Mouse (Mus musculus): Measurements from ENCODE around the gene A630089N07Rik. TPM values are rescaled to one million over a fixed set of nuclear protein-coding genes. Genes with fewer than 3 reads are reported as not detected.

A630089N07Rik gene
- polyA plus RNA-seq, 1 experiment = 5.3 TPM

DNA sequence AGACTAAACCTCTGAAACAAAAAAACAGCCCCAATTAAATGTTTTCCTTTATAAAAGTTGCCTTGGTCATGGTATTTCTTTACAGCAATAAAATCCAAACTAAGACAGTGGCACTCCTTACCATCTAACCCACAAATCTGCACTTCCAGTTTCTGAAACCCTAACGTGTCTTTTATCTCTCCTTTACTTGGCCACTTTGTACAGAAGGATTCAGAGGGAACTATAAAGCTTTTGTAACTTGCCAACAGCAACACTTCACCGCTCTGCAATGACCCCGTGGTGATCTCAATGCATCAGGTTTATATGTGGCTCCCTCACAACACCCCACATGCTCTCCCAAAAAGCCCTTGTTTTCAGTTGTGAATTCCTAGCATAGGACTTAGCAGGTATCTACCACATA, 121.9 kb downstream of the A630089N07Rik start:
- H3K27ac ChIP-seq (ENCODE audit: insufficient read depth, low read length) = no peak overlapping the region
- no peaks in the 10 kb centered on the region for H3K4me1 ChIP-seq (ENCODE audit: control insufficient read depth, insufficient read depth, low read length)
- no peaks in the 10 kb centered on the region for H3K27me3 ChIP-seq (ENCODE audit: control insufficient read depth, insufficient read depth, low read length)
- H3K4me3 ChIP-seq (replicated peaks; ENCODE audit: insufficient read depth, low read depth, low read length) = no peak overlapping the region
- TF ChIP-seq POLR2A (IDR thresholded peaks at IDR 0.05; ENCODE audit: borderline replicate concordance, insufficient read depth, low read length) = no peak
- DNase-seq = no peak
- WGBS = 87% methylated on average over 3 of the region's 3 CpGs

DNA sequence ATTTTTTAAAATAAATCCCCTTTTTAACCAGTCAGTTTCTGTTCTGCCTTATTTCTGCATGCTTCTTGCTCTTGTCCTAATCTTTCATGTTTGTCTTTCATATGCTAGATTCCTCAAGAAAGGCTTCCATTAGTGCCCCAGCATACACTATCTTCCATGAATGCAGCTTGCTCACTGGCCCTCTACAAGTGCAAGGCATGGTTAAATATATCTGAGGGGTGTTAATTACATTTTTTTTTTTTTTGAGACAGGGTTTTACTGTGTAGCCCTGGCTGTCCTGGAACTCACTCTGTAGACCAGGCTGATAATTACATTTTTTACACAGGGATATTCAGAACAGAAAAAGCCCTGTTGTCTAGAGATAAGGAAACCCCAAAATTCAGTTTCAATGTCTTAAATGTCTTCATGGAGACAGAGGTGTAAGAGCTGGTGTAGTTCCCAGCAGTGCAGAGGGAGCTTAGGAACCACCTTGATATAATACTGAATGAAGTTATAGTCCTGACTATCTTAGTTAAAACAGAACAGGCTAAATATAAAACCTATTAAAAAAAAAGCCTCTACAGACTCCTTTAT, 123.8 kb downstream of the A630089N07Rik start:
- no peak overlapping the region for H3K4me3 ChIP-seq (replicated peaks; ENCODE audit: insufficient read depth, low read depth, low read length)
- TF ChIP-seq POLR2A (IDR thresholded peaks at IDR 0.05; ENCODE audit: borderline replicate concordance, insufficient read depth, low read length) = no peak
- TF ChIP-seq CTCF (IDR thresholded peaks at IDR 0.05; ENCODE audit: borderline replicate concordance, insufficient read depth, low read depth, low read length) = no peak

DNA sequence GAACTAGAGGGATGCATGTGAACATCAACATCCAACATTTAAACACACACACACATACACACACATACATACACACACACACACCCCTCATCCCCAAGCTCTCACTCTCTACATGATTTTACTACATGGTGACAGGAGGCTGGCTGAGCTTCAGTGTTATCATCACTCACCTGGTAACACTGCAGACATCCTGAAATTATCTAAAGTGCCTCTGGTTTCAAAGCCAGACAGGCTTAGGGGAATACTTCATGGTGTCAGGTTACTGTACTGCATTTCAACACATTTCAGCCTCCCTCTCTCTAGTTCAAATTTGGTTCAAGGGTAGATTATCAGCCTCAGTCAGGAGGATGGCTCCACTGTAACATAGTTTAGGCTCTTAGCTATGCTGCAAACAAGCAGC, 124.6 kb downstream of the A630089N07Rik start:
- H3K4me1 ChIP-seq (ENCODE audit: control insufficient read depth, insufficient read depth, low read length) = no peaks in the 10 kb centered on the region
- no peaks in the 10 kb centered on the region for H3K27me3 ChIP-seq (ENCODE audit: control insufficient read depth, insufficient read depth, low read length)
- H3K4me3 ChIP-seq (replicated peaks; ENCODE audit: insufficient read depth, low read depth, low read length) = no peak overlapping the region
- H3K27ac ChIP-seq (ENCODE audit: insufficient read depth, low read length) = no peak overlapping the region
- TF ChIP-seq POLR2A (IDR thresholded peaks at IDR 0.05; ENCODE audit: borderline replicate concordance, insufficient read depth, low read length) (no peak), CTCF (IDR thresholded peaks at IDR 0.05; ENCODE audit: borderline replicate concordance, insufficient read depth, low read depth, low read length) (no peak)
- no peak for DNase-seq

More for the DNA sequence above, 123.8 kb downstream of the A630089N07Rik start:
- no peaks in the 10 kb centered on the region for H3K27me3 ChIP-seq (ENCODE audit: control insufficient read depth, insufficient read depth, low read length)
- no peaks in the 10 kb centered on the region for H3K4me1 ChIP-seq (ENCODE audit: control insufficient read depth, insufficient read depth, low read length)
- H3K27ac ChIP-seq (ENCODE audit: insufficient read depth, low read length) = no peak overlapping the region
- no peak for DNase-seq

DNA sequence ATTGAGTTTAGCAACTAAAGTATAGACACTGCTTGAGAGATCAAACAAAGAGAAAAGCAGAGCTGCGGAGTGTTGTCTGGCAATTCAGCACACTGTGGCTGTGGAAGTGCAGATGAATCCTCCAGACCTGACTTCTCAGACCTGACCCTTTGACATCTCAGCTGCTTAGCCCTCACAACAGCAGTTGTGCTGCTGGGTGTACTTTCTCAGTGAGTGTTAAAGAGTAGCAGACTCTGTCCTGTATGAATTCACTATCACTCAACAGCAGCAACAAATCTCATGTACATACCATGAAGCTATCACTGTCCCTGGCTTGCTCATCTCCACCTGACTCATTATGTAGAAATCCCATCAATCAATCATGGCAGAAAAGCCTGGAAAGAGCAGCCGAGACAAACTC, 126.2 kb downstream of the A630089N07Rik start:
- Histone ChIP-seq H3K4me1 (ENCODE audit: control insufficient read depth, insufficient read depth, low read length) (no peaks in the 10 kb centered on the region; the same call in 1 of the 2 replicates), H3K27me3 (ENCODE audit: control insufficient read depth, insufficient read depth, low read length) (no peaks in the 10 kb centered on the region), H3K4me3 (replicated peaks; ENCODE audit: insufficient read depth, low read depth, low read length) (no peak overlapping the region), H3K27ac (ENCODE audit: insufficient read depth, low read length) (no peak overlapping the region)
- DNase-seq = no peak
- TF ChIP-seq CTCF (IDR thresholded peaks at IDR 0.05; ENCODE audit: borderline replicate concordance, insufficient read depth, low read depth, low read length) (no peak), POLR2A (IDR thresholded peaks at IDR 0.05; ENCODE audit: borderline replicate concordance, insufficient read depth, low read length) (no peak)
- WGBS = 89% methylated on average over 2 of the region's 2 CpGs

DNA sequence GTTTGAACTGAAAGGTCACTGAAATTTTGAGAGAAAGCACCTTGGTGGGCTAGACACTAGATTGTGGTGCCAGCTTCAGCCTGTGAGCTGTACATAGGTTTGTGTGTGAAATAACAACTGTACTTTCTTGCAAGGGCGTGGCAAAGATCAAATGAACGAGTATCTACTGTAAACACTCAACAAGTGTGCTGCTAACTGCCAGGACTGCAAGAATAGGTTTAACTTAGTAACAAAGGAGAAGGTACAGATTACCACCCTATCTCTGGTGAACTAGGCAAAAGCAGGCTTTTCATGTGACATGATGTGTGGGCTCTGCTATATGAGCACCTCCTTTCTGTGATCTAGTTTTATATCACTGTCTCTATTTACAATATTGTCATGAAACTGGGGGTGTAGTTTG, 128.9 kb downstream of the A630089N07Rik start:
- no peak for TF ChIP-seq POLR2A (IDR thresholded peaks at IDR 0.05; ENCODE audit: borderline replicate concordance, insufficient read depth, low read length)
- TF ChIP-seq CTCF (IDR thresholded peaks at IDR 0.05; ENCODE audit: borderline replicate concordance, insufficient read depth, low read depth, low read length) = no peak
- no peak overlapping the region for H3K4me3 ChIP-seq (replicated peaks; ENCODE audit: insufficient read depth, low read depth, low read length)
- WGBS = 84% methylated on average over 2 of the region's 2 CpGs
- DNase-seq = no peak
- no peak overlapping the region for H3K27ac ChIP-seq (ENCODE audit: insufficient read depth, low read length)
- H3K27me3 ChIP-seq (ENCODE audit: control insufficient read depth, insufficient read depth, low read length) = no peaks in the 10 kb centered on the region
- no peaks in the 10 kb centered on the region; the same call in 1 of the 2 replicates for H3K4me1 ChIP-seq (ENCODE audit: control insufficient read depth, insufficient read depth, low read length)

DNA sequence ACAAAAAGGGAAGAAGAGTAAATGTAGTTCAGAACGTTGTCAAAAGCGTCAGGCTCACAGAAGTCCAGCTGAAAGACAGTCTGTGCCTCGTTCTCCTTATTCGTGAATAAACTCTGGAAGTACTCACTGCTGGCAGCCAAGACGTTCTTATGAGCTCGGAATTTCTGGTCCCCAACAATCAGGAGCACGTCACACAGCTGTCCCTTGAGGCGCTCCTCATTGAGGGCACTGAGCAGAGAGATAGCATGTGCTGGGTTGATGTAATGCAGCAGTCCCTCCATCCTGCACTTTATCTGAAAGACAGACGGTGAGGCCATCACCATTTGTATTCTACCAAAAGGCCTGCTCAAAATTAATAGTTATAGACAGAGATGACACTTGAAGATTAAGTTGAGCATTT, 129.4 kb downstream of the A630089N07Rik start:
- Histone ChIP-seq H3K27me3 (ENCODE audit: control insufficient read depth, insufficient read depth, low read length) (no peaks in the 10 kb centered on the region), H3K27ac (ENCODE audit: insufficient read depth, low read length) (no peak overlapping the region), H3K4me1 (ENCODE audit: control insufficient read depth, insufficient read depth, low read length) (no peaks in the 10 kb centered on the region; the same call in 1 of the 2 replicates), H3K4me3 (replicated peaks; ENCODE audit: insufficient read depth, low read depth, low read length) (no peak overlapping the region)
- DNase-seq = no peak
- whole genome bisulfite sequencing = 76% methylated on average over 9 of the region's 9 CpGs
- TF ChIP-seq CTCF (IDR thresholded peaks at IDR 0.05; ENCODE audit: borderline replicate concordance, insufficient read depth, low read depth, low read length) = no peak
- no peak for TF ChIP-seq POLR2A (IDR thresholded peaks at IDR 0.05; ENCODE audit: borderline replicate concordance, insufficient read depth, low read length)

DNA sequence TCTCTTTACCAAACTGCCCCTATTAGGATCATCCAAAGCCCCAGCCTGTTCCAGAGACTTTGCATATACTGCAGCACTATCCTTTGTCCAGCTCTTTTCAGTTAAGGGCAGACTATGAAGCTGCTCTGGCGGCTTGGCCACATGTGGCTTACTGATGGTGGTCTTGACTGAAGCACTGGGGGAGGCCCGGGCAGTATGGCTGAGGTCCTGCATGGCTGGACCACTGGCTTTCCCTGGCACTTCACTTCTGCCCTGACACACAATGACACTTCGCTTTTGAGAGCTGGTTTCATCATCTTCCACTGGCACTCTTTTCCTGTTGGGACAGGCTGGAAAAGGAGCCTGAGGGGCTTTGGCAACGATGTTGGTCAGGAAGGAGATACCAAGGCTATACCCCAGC, 129.9 kb downstream of the A630089N07Rik start:
- no peak overlapping the region for H3K4me3 ChIP-seq (replicated peaks; ENCODE audit: insufficient read depth, low read depth, low read length)
- no peak for DNase-seq
- H3K27ac ChIP-seq (ENCODE audit: insufficient read depth, low read length) = no peak overlapping the region
- WGBS = 90% methylated on average over 4 of the region's 4 CpGs
- H3K4me1 ChIP-seq (ENCODE audit: control insufficient read depth, insufficient read depth, low read length) = no peaks in the 10 kb centered on the region; the same call in 1 of the 2 replicates
- H3K27me3 ChIP-seq (ENCODE audit: control insufficient read depth, insufficient read depth, low read length) = no peaks in the 10 kb centered on the region
- TF ChIP-seq POLR2A (IDR thresholded peaks at IDR 0.05; ENCODE audit: borderline replicate concordance, insufficient read depth, low read length) = no peak
- no peak for TF ChIP-seq CTCF (IDR thresholded peaks at IDR 0.05; ENCODE audit: borderline replicate concordance, insufficient read depth, low read depth, low read length)

Other genes starting within 250 kb of the A630089N07Rik start
- 14.3 and 15.4 TPM in 2 replicates for gene Prdm15, start 230.6 kb downstream of the A630089N07Rik start, polyA plus RNA-seq (2012; rRNA removed)
- 17.3 and 17.6 TPM in 2 replicates for gene C2cd2, start 119.9 kb downstream of the A630089N07Rik start, polyA plus RNA-seq (2012; rRNA removed)
- 18.0 and 22.6 TPM in 2 replicates for gene Zbtb21, start 119.8 kb downstream of the A630089N07Rik start, polyA plus RNA-seq (2012; rRNA removed)
- 12.2 and 12.4 TPM in 2 replicates for gene B230307C23Rik, start 85.1 kb downstream of the A630089N07Rik start, polyA plus RNA-seq (2012; rRNA removed)

All from cerebellum, adult 2 months (tissue).